Mouse (Mus musculus): Measurements from ENCODE around the gene Prr5l.

DNA sequence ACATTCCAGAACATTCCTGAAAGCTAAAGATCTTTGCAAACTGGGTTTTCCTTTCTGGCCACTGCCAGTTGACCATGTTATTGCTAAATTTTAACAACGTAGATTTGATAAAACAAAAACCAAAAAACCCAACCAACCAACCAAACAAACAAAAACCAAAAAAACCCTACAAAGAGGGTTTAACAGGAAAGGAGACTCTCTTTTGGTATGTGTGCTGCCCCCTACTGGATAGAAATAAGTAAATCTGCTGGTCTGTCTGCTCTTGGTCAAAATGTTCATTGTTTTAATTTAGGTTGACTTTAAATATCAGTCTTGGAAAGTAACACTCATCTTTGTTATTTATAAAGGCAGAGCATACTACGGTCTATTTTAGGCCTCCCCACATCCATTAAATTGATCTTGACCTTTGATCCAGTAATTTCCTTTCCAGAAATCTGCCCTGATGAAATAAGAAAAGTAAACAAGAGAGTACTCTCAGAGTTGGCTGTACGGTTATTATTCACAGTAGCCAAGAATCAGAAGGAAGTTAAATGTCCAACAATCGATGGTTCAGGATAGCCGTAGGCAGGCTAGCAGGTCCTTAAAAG, 54.7 kb downstream of the Prr5l start:
- no peak for TF ChIP-seq POLR2A (IDR thresholded peaks at IDR 0.05; ENCODE audit: borderline replicate concordance, low read depth, low read length)
- no peak for TF ChIP-seq CTCF (IDR thresholded peaks at IDR 0.05; ENCODE audit: low read depth, low read length)

Data from bone marrow macrophage, adult 2 months (primary cell).